In the genomic region with DNA sequence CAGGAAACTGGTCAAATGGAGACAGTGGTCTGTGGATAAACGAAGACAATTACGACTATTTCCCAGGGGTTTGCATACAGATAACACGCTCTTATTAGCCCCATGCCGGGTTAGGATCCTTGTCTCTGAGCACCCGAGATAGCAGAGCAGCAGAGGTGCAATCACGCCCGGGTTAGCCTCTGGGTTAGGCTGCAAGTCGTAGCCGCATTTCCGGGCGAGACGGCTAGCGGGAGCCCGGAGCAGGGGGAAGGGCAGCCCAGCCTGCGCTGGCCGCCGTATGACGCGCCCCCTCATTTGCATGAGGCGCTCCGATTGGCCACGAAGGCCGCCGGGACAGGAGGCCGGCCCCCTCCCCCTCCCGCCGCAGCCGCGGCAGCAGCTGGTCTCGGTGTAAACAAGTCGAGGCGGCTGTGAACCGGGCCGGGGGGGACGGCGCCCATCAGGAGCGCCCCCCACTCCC, we compare ENCODE assay signal across 8 mouse cellular contexts. TPM values are rescaled to one million over a fixed set of nuclear protein-coding genes. Genes with fewer than 3 reads are reported as not detected.
DNase-seq lines count a peak whose midpoint lies in the region; ATAC-seq lines count a peak whose summit lies in the region.

A gene (plus strand): TSS at position 358 of the 460 bp plus-strand sequence.

- peak within 1 kb of the TSS; percentile 78 for H3K27ac ChIP-seq in embryonic facial prominence, embryonic 11.5 days (replicated peaks; ENCODE audit: low read depth, low read length)
- peak within 1 kb of the TSS; percentile 83 for H3K27ac ChIP-seq in limb, embryonic 11.5 days (replicated peaks; ENCODE audit: low read depth, low read length)
- peak within 1 kb of the TSS; percentile 91 for H3K27ac ChIP-seq in midbrain, embryonic 13.5 days

- peak within 1 kb of the TSS; percentile 90 for H3K4me2 ChIP-seq in embryonic facial prominence, embryonic 11.5 days (ENCODE audit: low read depth, low read length)
- peak within 1 kb of the TSS; percentile 93 for H3K4me2 ChIP-seq in limb, embryonic 11.5 days (ENCODE audit: low read depth, severe bottlenecking)
- peak within 1 kb of the TSS; percentile 89 for H3K4me2 ChIP-seq in midbrain, embryonic 13.5 days (replicated peaks)

- H3K27me3 ChIP-seq in embryonic facial prominence, embryonic 11.5 days (ENCODE audit: control insufficient read depth, insufficient read depth, low read length) = no peaks in the 10 kb centered on the region
- H3K27me3 ChIP-seq in limb, embryonic 11.5 days (ENCODE audit: control insufficient read depth, insufficient read depth, low read length) = no peaks in the 10 kb centered on the region
- no peaks in the 10 kb centered on the region for H3K27me3 ChIP-seq in midbrain, embryonic 13.5 days

- H3K9ac ChIP-seq in embryonic facial prominence, embryonic 11.5 days (replicated peaks; ENCODE audit: low read length) = peak within 1 kb of the TSS; percentile 75
- H3K9ac ChIP-seq in limb, embryonic 11.5 days (ENCODE audit: low read length) = peak within 1 kb of the TSS; percentile 74
- peak within 1 kb of the TSS; percentile 82 for H3K9ac ChIP-seq in midbrain, embryonic 13.5 days (replicated peaks)

- peak; percentile 95 for DNase-seq in 3134 (ENCODE audit: extremely low read depth, insufficient read length, low spot score)
- DNase-seq in adrenal gland, postnatal 25 days = peak; percentile 97
- DNase-seq in embryonic facial prominence, embryonic 11.5 days (ENCODE audit: low spot score) = peak; percentile 94
- DNase-seq in kidney, adult 11 months = peak; percentile 96
- peak; percentile 93 for DNase-seq in limb, embryonic 11.5 days (ENCODE audit: low spot score)
- peak; percentile 93 to 95 for DNase-seq in spleen, adult 18-20 months

- H3K36me3 ChIP-seq in embryonic facial prominence, embryonic 11.5 days (replicated peaks; ENCODE audit: control insufficient read depth, insufficient read depth, low read depth, low read length) = no peaks in the 10 kb centered on the region
- H3K36me3 ChIP-seq in limb, embryonic 11.5 days (ENCODE audit: control insufficient read depth, insufficient read depth, low read length) = no peaks in the 10 kb centered on the region; the same call in 1 of the 2 replicates
- peaks cover 13% of the 10 kb centered on the region; the same call in 1 of the 2 replicates for H3K36me3 ChIP-seq in midbrain, embryonic 13.5 days

- peaks cover 7% of the 10 kb centered on the region for H3K4me1 ChIP-seq in embryonic facial prominence, embryonic 11.5 days (ENCODE audit: control insufficient read depth, insufficient read depth, low read length)
- peaks cover 20% of the 10 kb centered on the region for H3K4me1 ChIP-seq in limb, embryonic 11.5 days (ENCODE audit: control insufficient read depth, insufficient read depth, low read length)
- peaks cover 53% of the 10 kb centered on the region for H3K4me1 ChIP-seq in midbrain, embryonic 13.5 days (replicated peaks)

- no peaks in the 10 kb centered on the region for H3K9me3 ChIP-seq in embryonic facial prominence, embryonic 11.5 days (replicated peaks; ENCODE audit: control insufficient read depth, low read length)
- no peaks in the 10 kb centered on the region for H3K9me3 ChIP-seq in limb, embryonic 11.5 days (ENCODE audit: control insufficient read depth, low read length)
- no peaks in the 10 kb centered on the region for H3K9me3 ChIP-seq in midbrain, embryonic 13.5 days

- peak; percentile 76 for ATAC-seq in embryonic facial prominence, embryonic 11.5 days (replicated peaks; ENCODE audit: insufficient number of reproducible peaks, low FRiP score, low TSS enrichment, low read depth)
- ATAC-seq in granulocyte monocyte progenitor cell, adult 5-6 weeks (replicated peaks; ENCODE audit: poor library complexity, severe bottlenecking) = peak; percentile 89
- ATAC-seq in limb, embryonic 11.5 days (ENCODE audit: insufficient number of reproducible peaks, low FRiP score, low TSS enrichment, low read depth) = peak; percentile 81
- ATAC-seq in midbrain, embryonic 13.5 days = peak; percentile 88

- H3K4me3 ChIP-seq in embryonic facial prominence, embryonic 11.5 days (ENCODE audit: low read depth, low read length) = peak within 1 kb of the TSS; percentile 67
- H3K4me3 ChIP-seq in limb, embryonic 11.5 days (ENCODE audit: low read depth, low read length) = peak within 1 kb of the TSS; percentile 73
- H3K4me3 ChIP-seq in midbrain, embryonic 13.5 days (replicated peaks) = peak within 1 kb of the TSS; percentile 58

- WGBS in embryonic facial prominence, embryonic 11.5 days = under 1% methylated on average over 35 of the region's 37 CpGs
- 0% methylated on average over 20 of the region's 37 CpGs for WGBS in limb, embryonic 11.5 days
- under 1% methylated on average over 27 of the region's 37 CpGs for WGBS in midbrain, embryonic 13.5 days

RNA-seq across cellular contexts. Expression of the gene that starts here (rescaled TPM):
- total RNA-seq in adrenal gland, postnatal 25 days (2021) = 122 and 181 TPM in 2 replicates
- polyA plus RNA-seq in embryonic facial prominence, embryonic 11.5 days (2014; fragmentation: Nextera tagmentation; extraction: Ambion mirVana) = 89.1 and 109 TPM in 2 replicates
- total RNA-seq in granulocyte monocyte progenitor cell, adult 5-6 weeks (2014; fragmentation: Nextera tagmentation) = 29.6 and 42.6 TPM in 2 replicates
- 16.2 and 17.4 TPM in 2 replicates for total RNA-seq in granulocyte monocyte progenitor cell, adult 5-6 weeks (2017)
- 97.8 and 112 TPM in 2 replicates for polyA plus RNA-seq in limb, embryonic 11.5 days (2014; fragmentation: Nextera tagmentation; extraction: Ambion mirVana)
- 163 and 180 TPM in 2 replicates for polyA plus RNA-seq in midbrain, embryonic 13.5 days (2015; fragmentation: Nextera tagmentation; extraction: Ambion mirVana)

Comparison
In these comparisons a context has a peak if more than half of its experiments do, and no peak if none do; other contexts are left out.
1. Peak in every context shown above with its lines: DNase-seq, ATAC-seq, H3K4me3 ChIP-seq and H3K27ac ChIP-seq.